Comparison of ENCODE assay signal across 26 mouse cellular contexts in genomic region chr11:98495176-98495719, GRCm38 (mm10). TPM values are rescaled to one million over a fixed set of nuclear protein-coding genes. Genes with fewer than 3 reads are reported as not detected.
DNase-seq lines count a peak whose midpoint lies in the region; ATAC-seq and TF ChIP-seq lines count a peak whose summit lies in the region.
"Had no signal": no experiment of that assay in that cellular context is flagged by ENCODE, and none has a peak within 500 bp of the region (broad histone marks: within the 10 kb centered on the region; RNA-seq: fewer than 3 reads in every experiment).

No protein-coding gene starts in this region.

- TF ChIP-seq RAD21 in CH12.LX (IDR thresholded peaks at IDR 0.05; ENCODE audit: low read depth, low read length) = no peak

- 0 out of 2 replicates have a peak overlapping the region, but pooled peaks have one; percentile 13 for H3K4me2 ChIP-seq in CH12.LX (ENCODE audit: insufficient read depth, low read depth, poor library complexity, severe bottlenecking)
- H3K4me2 ChIP-seq: embryonic facial prominence, embryonic 13.5 days; forebrain, embryonic 12.5 days; heart, embryonic 11.5 days; heart, embryonic 15.5 days; hindbrain, embryonic 13.5 days had no signal

- in situ Hi-C loops in CH12.LX (cut with MboI; ENCODE audit: low pct_ligation_motif_present, low pct_unique_long_range_greater_than_20kb, low sequenced_read_pairs) = loop anchor here (5.0 kb wide), 1 partner anchor 37 kb away; no protein-coding TSS in a partner anchor

- no peaks in the 10 kb centered on the region for H3K9me3 ChIP-seq in CH12.LX (replicated peaks; ENCODE audit: low read length)
- H3K9me3 ChIP-seq: embryonic facial prominence, embryonic 13.5 days; forebrain, embryonic 12.5 days; heart, embryonic 15.5 days; hindbrain, embryonic 13.5 days had no signal

- H3K79me2 ChIP-seq in CH12.LX (replicated peaks; ENCODE audit: control insufficient read depth, extremely low read depth, insufficient read depth, poor library complexity, severe bottlenecking) = peaks cover 54% of the 10 kb centered on the region

- no peak overlapping the region for H3K4me3 ChIP-seq in CH12.LX (replicated peaks in 1 of 3; ENCODE audit: low read depth in 2 of 3, low read length in 2 of 3, poor library complexity in 1 of 3)
- no peak overlapping the region for H3K4me3 ChIP-seq in thymus, adult 2 months (ENCODE audit: control insufficient read depth, insufficient read depth, low read length)
- H3K4me3 ChIP-seq: embryonic facial prominence, embryonic 13.5 days; forebrain, embryonic 12.5 days; heart, embryonic 15.5 days; hindbrain, embryonic 13.5 days had no signal

- 70% methylated on average over 5 of the region's 5 CpGs for WGBS in thymus, adult 2 months

- no peaks in the 10 kb centered on the region for H3K27me3 ChIP-seq in CH12.LX (replicated peaks)
- no peaks in the 10 kb centered on the region for H3K27me3 ChIP-seq in thymus, adult 2 months (ENCODE audit: control insufficient read depth, insufficient read depth, low read length)
- H3K27me3 ChIP-seq: heart, embryonic 15.5 days had no signal

- DNase-seq in CD4-positive, CD25-positive, alpha-beta regulatory T cell, adult 2 months (ENCODE audit: low read depth, low spot score) = peak; percentile 49
- no peak for DNase-seq in CH12.LX (ENCODE audit: extremely low read depth)
- DNase-seq in thymus, adult 2 months = peak; percentile 51
- peak; percentile 67 for DNase-seq in thymus, postnatal 25 days
- DNase-seq in urinary bladder, postnatal 14 days (ENCODE audit: low spot score) = no peak
- DNase-seq in ovary, postnatal 36 days (ENCODE audit: low spot score) = no peak
- DNase-seq in right cerebral cortex, postnatal 36 days (ENCODE audit: low spot score in 2 of 2) = no peak
- DNase-seq: adrenal gland, postnatal 14 days; cerebellum, adult 18-20 months; cerebellum, adult 9-11 months; cerebellum, postnatal 36 days; forebrain, postnatal 0 days; gastrocnemius, postnatal 10 days; heart, adult 18-20 months; heart, postnatal 14 days had no signal

- peak overlapping the region; percentile 51; the same call in 1 of the 2 replicates for H3K9ac ChIP-seq in CH12.LX (ENCODE audit: insufficient read depth, low read depth)
- H3K9ac ChIP-seq: embryonic facial prominence, embryonic 13.5 days; forebrain, embryonic 12.5 days; forebrain, postnatal 0 days; heart, embryonic 15.5 days; hindbrain, embryonic 13.5 days had no signal

- ATAC-seq in CD4-positive, CD25-positive, alpha-beta regulatory T cell, adult 4 months = no peak
- ATAC-seq: forebrain, postnatal 0 days; hindbrain, postnatal 0 days had no signal

- dilution Hi-C loops in CH12.LX (cut with MboI; ENCODE audit: extremely low pct_ligation_motif_present, extremely low pct_unique_long_range_greater_than_20kb, low sequenced_read_pairs) = no loop called here

- no peak for TF ChIP-seq CTCF in CH12.LX (conservative IDR thresholded peaks at IDR 0.05 in 1 of 2, IDR thresholded peaks at IDR 0.05 in 1 of 2; ENCODE audit: low read depth in 2 of 2, low read length in 2 of 2)
- TF ChIP-seq CTCF in thymus, adult 2 months (IDR thresholded peaks at IDR 0.05; ENCODE audit: borderline replicate concordance, control insufficient read depth, extremely low read depth, insufficient read depth, low read length, poor library complexity) = no peak

- H3K4me1 ChIP-seq in CH12.LX (ENCODE audit: control insufficient read depth in 1 of 2, insufficient read depth in 2 of 2) = peaks cover 38 to 93% of the 10 kb centered on the region in 2 experiments
- peaks cover 57% of the 10 kb centered on the region for H3K4me1 ChIP-seq in thymus, adult 2 months (replicated peaks; ENCODE audit: control insufficient read depth, insufficient read depth, low read length)

- TF ChIP-seq POLR2A in CH12.LX (IDR thresholded peaks at IDR 0.05; ENCODE audit: low read depth, low read length) = no peak
- no peak for TF ChIP-seq POLR2A in thymus, adult 2 months (IDR thresholded peaks at IDR 0.05; ENCODE audit: control insufficient read depth, extremely low read depth, insufficient read depth, low read length, poor library complexity)

- TF ChIP-seq EP300 in CH12.LX (IDR thresholded peaks at IDR 0.05; ENCODE audit: low read length) = no peak

- H3K27ac ChIP-seq in CH12.LX (ENCODE audit: insufficient read depth, low read depth) = peak overlapping the region; percentile 95; the same call in 1 of the 2 replicates
- H3K27ac ChIP-seq in thymus, adult 2 months (ENCODE audit: control insufficient read depth, insufficient read depth, low read length) = peak overlapping the region; percentile 94
- H3K27ac ChIP-seq: embryonic facial prominence, embryonic 13.5 days; forebrain, embryonic 12.5 days; heart, embryonic 15.5 days; hindbrain, embryonic 13.5 days; hindbrain, postnatal 0 days had no signal

- peaks cover 6 to 37% of the 10 kb centered on the region in 2 experiments for H3K36me3 ChIP-seq in CH12.LX (replicated peaks in 1 of 2; ENCODE audit: control insufficient read depth in 1 of 2, insufficient read depth in 1 of 2, low read length in 1 of 2)
- peaks cover 2% of the 10 kb centered on the region for H3K36me3 ChIP-seq in thymus, adult 2 months (ENCODE audit: control insufficient read depth, insufficient read depth, low read length)
- H3K36me3 ChIP-seq: embryonic facial prominence, embryonic 13.5 days; forebrain, embryonic 12.5 days; heart, embryonic 15.5 days; hindbrain, embryonic 13.5 days had no signal

TF ChIP-seq in CH12.LX, 34 proteins besides CTCF, POLR2A, EP300 and RAD21:
- TF ChIP-seq BHLHE40 (IDR thresholded peaks at IDR 0.05; ENCODE audit: low read depth, low read length) (peak; percentile 79), UBTF (IDR thresholded peaks at IDR 0.05; ENCODE audit: low read depth, low read length) (no peak), MAFK (IDR thresholded peaks at IDR 0.05; ENCODE audit: insufficient replicate concordance, low read length) (no peak), E2F4 (IDR thresholded peaks at IDR 0.05; ENCODE audit: insufficient replicate concordance, low read depth, low read length) (no peak), ZNF384 (IDR thresholded peaks at IDR 0.05; ENCODE audit: low read depth, low read length) (no peak), MYC (IDR thresholded peaks at IDR 0.05; ENCODE audit: low read depth, low read length) (no peak)

RNA-seq across cellular contexts. Expression of gene Grb7, which starts 49.1 kb away (rescaled TPM):
- polyA plus RNA-seq in CD4-positive, CD25-positive, alpha-beta regulatory T cell, adult 4 months (2017; shearing (Covaris generic)) = 1 to 10 TPM; 3.6 to 6.2 TPM
- total RNA-seq in CH12.LX (2012; rRNA removed) (8.0 and 13.3 TPM in 2 replicates), CH12.LX (2014; rRNA removed) (3.0 and 4.5 TPM in 2 replicates)
- polyA plus RNA-seq in CH12.LX (2012; ENCODE audit: insufficient read length, low read depth) = 9.9 and 11.5 TPM in 2 replicates
- 6.7 and 6.8 TPM in 2 replicates for polyA plus RNA-seq in thymus, adult 2 months (2012; rRNA removed)
- total RNA-seq: hematopoietic stem cell, adult 5-6 weeks; MEL had no signal
- polyA plus RNA-seq: C2C12 had no signal

RNA-seq across cellular contexts. Expression of gene Ikzf3, which starts 50.6 kb away (rescaled TPM):
- 10 to 100 TPM; 77.0 to 98.7 TPM for polyA plus RNA-seq in CD4-positive, CD25-positive, alpha-beta regulatory T cell, adult 4 months (2017; shearing (Covaris generic))
- total RNA-seq in CH12.LX (2012; rRNA removed) (110 and 124 TPM in 2 replicates), CH12.LX (2014; rRNA removed) (118 and 130 TPM in 2 replicates)
- 238 and 243 TPM in 2 replicates for polyA plus RNA-seq in CH12.LX (2012; ENCODE audit: insufficient read length, low read depth)
- 143 and 183 TPM in 2 replicates for polyA plus RNA-seq in thymus, adult 2 months (2012; rRNA removed)
- total RNA-seq: hindbrain, postnatal 0 days had no signal
- polyA plus RNA-seq: C2C12 had no signal

RNA-seq across cellular contexts. Expression of gene Zpbp2, which starts 55.6 kb away (rescaled TPM):
- 1 to 10 TPM; 5.0 to 6.0 TPM for polyA plus RNA-seq in CD4-positive, CD25-positive, alpha-beta regulatory T cell, adult 4 months (2017; shearing (Covaris generic))
- 3.1 and 3.9 TPM in 2 replicates for total RNA-seq in CH12.LX (2012; rRNA removed)
- 3.2 and 5.0 TPM in 2 replicates for total RNA-seq in CH12.LX (2014; rRNA removed)
- polyA plus RNA-seq in CH12.LX (2012; ENCODE audit: insufficient read length, low read depth) = 3.0 and 3.7 TPM in 2 replicates
- 1.1 and 1.2 TPM in 2 replicates for polyA plus RNA-seq in thymus, adult 2 months (2012; rRNA removed)
- total RNA-seq: adrenal gland, postnatal 14 days; forebrain, postnatal 0 days; gastrocnemius, postnatal 10 days; gastrocnemius, postnatal 4 days; heart, adult 18-20 months; heart, postnatal 14 days; hematopoietic stem cell, adult 5-6 weeks; hindbrain, postnatal 0 days had no signal
- polyA plus RNA-seq: C2C12; embryonic facial prominence, embryonic 13.5 days; forebrain, embryonic 12.5 days; forebrain, postnatal 0 days; hindbrain, embryonic 13.5 days had no signal

RNA-seq across cellular contexts. Expression of gene Mien1, which starts 56.5 kb away (rescaled TPM):
- 100 to 1,000 TPM; 150 to 155 TPM for polyA plus RNA-seq in CD4-positive, CD25-positive, alpha-beta regulatory T cell, adult 4 months (2017; shearing (Covaris generic))
- total RNA-seq in CH12.LX (2012; rRNA removed) (129 and 136 TPM in 2 replicates), CH12.LX (2014; rRNA removed) (80.3 and 84.7 TPM in 2 replicates)
- 94.6 and 109 TPM in 2 replicates for polyA plus RNA-seq in CH12.LX (2012; ENCODE audit: insufficient read length, low read depth)
- polyA plus RNA-seq in thymus, adult 2 months (2012; rRNA removed) = 70.5 and 96.7 TPM in 2 replicates

Comparison
In these comparisons a context has a peak if more than half of its experiments do, and no peak if none do; other contexts are left out.
1. DNase-seq: peak in CD4-positive, CD25-positive, alpha-beta regulatory T cell, adult 2 months (single experiment), thymus, adult 2 months (single experiment) and thymus, postnatal 25 days (single experiment); none in CH12.LX (single experiment), urinary bladder, postnatal 14 days (single experiment), ovary, postnatal 36 days (single experiment) and right cerebral cortex, postnatal 36 days (0 of 2).